Comparison of ENCODE assay signal across 9 mouse cellular contexts in the genomic region with DNA sequence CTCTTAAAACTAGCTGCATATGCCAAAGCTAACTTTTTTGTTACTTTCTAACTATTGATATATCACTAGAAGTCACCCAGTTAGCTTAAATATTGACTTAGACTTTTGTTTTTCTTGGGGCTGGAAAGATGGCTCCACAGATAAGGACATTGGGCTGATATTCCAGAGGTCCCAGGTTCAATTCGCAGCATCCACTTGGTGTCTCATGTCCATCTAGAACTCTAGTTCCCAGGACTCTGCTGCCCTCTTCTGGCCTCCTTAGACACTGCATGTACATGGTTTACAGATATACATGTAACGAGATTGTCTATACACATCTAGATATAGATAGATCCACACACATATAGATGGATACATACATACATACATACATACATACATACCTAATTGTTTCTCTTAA. TPM values are rescaled to one million over a fixed set of nuclear protein-coding genes. Genes with fewer than 3 reads are reported as not detected.
DNase-seq lines count a peak whose midpoint lies in the region; ATAC-seq and TF ChIP-seq lines count a peak whose summit lies in the region.
"Had no signal": no experiment of that assay in that cellular context is flagged by ENCODE, and none has a peak within 500 bp of the region (broad histone marks: within the 10 kb centered on the region; RNA-seq: fewer than 3 reads in every experiment).

No protein-coding gene starts in this region.

- H3K27me3 ChIP-seq in heart, postnatal 0 days (ENCODE audit: control insufficient read depth, insufficient read depth, low read length) = no peaks in the 10 kb centered on the region
- no peaks in the 10 kb centered on the region for H3K27me3 ChIP-seq in heart, embryonic 10.5 days (ENCODE audit: insufficient read depth, poor library complexity, severe bottlenecking)
- H3K27me3 ChIP-seq in neural tube, embryonic 11.5 days (ENCODE audit: control insufficient read depth, insufficient read depth, low read length) = no peaks in the 10 kb centered on the region
- H3K27me3 ChIP-seq: embryonic facial prominence, embryonic 13.5 days had no signal

- H3K4me1 ChIP-seq in heart, postnatal 0 days (ENCODE audit: control insufficient read depth, insufficient read depth) = no peaks in the 10 kb centered on the region
- H3K4me1 ChIP-seq in heart, embryonic 10.5 days = peaks cover 5% of the 10 kb centered on the region; the same call in 1 of the 2 replicates
- no peaks in the 10 kb centered on the region for H3K4me1 ChIP-seq in neural tube, embryonic 11.5 days (ENCODE audit: control insufficient read depth, insufficient read depth, low read length)

- H3K36me3 ChIP-seq in heart, postnatal 0 days (replicated peaks; ENCODE audit: control insufficient read depth, insufficient read depth, low read length) = peaks cover 6% of the 10 kb centered on the region; the same call in 1 of the 2 replicates
- H3K36me3 ChIP-seq in heart, embryonic 10.5 days = peaks cover 28% of the 10 kb centered on the region
- no peaks in the 10 kb centered on the region for H3K36me3 ChIP-seq in neural tube, embryonic 11.5 days (ENCODE audit: control insufficient read depth, insufficient read depth, low read length)

- no peak for TF ChIP-seq EP300 in heart, postnatal 0 days (IDR thresholded peaks at IDR 0.05; ENCODE audit: low read depth)

- peak; percentile 50 for TF ChIP-seq CTCF in heart, postnatal 0 days (IDR thresholded peaks at IDR 0.05; ENCODE audit: low read depth)

- ATAC-seq in heart, postnatal 0 days (ENCODE audit: insufficient read depth, low read depth) = no peak
- ATAC-seq in neural tube, embryonic 11.5 days (ENCODE audit: insufficient read depth, low FRiP score, low TSS enrichment) = no peak

- H3K4me2 ChIP-seq in heart, postnatal 0 days (ENCODE audit: low read depth, low read length) = no peak overlapping the region
- H3K4me2 ChIP-seq in neural tube, embryonic 11.5 days (ENCODE audit: low read depth) = no peak overlapping the region
- H3K4me2 ChIP-seq: embryonic facial prominence, embryonic 13.5 days had no signal

- no peaks in the 10 kb centered on the region for H3K9me3 ChIP-seq in heart, postnatal 0 days (replicated peaks; ENCODE audit: control insufficient read depth, low read length)
- H3K9me3 ChIP-seq in heart, embryonic 10.5 days = no peaks in the 10 kb centered on the region
- no peaks in the 10 kb centered on the region for H3K9me3 ChIP-seq in neural tube, embryonic 11.5 days (ENCODE audit: control insufficient read depth, low read length)
- H3K9me3 ChIP-seq: embryonic facial prominence, embryonic 13.5 days had no signal

- DNase-seq in heart, postnatal 0 days (ENCODE audit: low spot score) = peak; percentile 4
- DNase-seq in heart, embryonic 10.5 days (ENCODE audit: low spot score) = no peak
- DNase-seq in urinary bladder, postnatal 25 days (ENCODE audit: low spot score) = peak; percentile 49
- DNase-seq in urinary bladder, adult 18-20 months (ENCODE audit: low spot score in 2 of 2) = no peak
- DNase-seq in cerebellum, adult 8-10 months = peak; percentile 16
- DNase-seq in kidney, adult 9 months = peak; percentile 68
- peak; percentile 46 for DNase-seq in neural tube, embryonic 11.5 days (ENCODE audit: low spot score)
- DNase-seq in frontal cortex, postnatal 14 days (ENCODE audit: low spot score in 2 of 2) = no peak

- WGBS in heart, postnatal 0 days = 77% methylated on average over 2 of the region's 2 CpGs
- 80% methylated on average over 2 of the region's 2 CpGs for WGBS in heart, embryonic 10.5 days
- 75% methylated on average over 2 of the region's 2 CpGs for WGBS in neural tube, embryonic 11.5 days

- no peak overlapping the region for H3K4me3 ChIP-seq in heart, postnatal 0 days (ENCODE audit: low read depth, low read length)
- H3K4me3 ChIP-seq in heart, embryonic 10.5 days = no peak overlapping the region
- H3K4me3 ChIP-seq in neural tube, embryonic 11.5 days (ENCODE audit: low read depth, low read length) = no peak overlapping the region
- H3K4me3 ChIP-seq: embryonic facial prominence, embryonic 13.5 days had no signal

- H3K9ac ChIP-seq in heart, postnatal 0 days (replicated peaks; ENCODE audit: low read depth, low read length) = no peak overlapping the region
- no peak overlapping the region for H3K9ac ChIP-seq in neural tube, embryonic 11.5 days (ENCODE audit: low read length)
- H3K9ac ChIP-seq: embryonic facial prominence, embryonic 13.5 days had no signal

- no peak overlapping the region for H3K27ac ChIP-seq in heart, postnatal 0 days (ENCODE audit: low read depth)
- H3K27ac ChIP-seq in heart, embryonic 10.5 days = no peak overlapping the region
- no peak overlapping the region for H3K27ac ChIP-seq in neural tube, embryonic 11.5 days (ENCODE audit: low read depth, low read length)
- H3K27ac ChIP-seq: embryonic facial prominence, embryonic 13.5 days had no signal

RNA-seq across cellular contexts. Expression of a gene that starts 4.4 kb away (rescaled TPM):
- total RNA-seq in heart, postnatal 0 days (2014; rRNA removed; ENCODE audit: low replicate concordance) = 3.7 and 7.7 TPM in 2 replicates
- 7.7 and 7.9 TPM in 2 replicates for polyA plus RNA-seq in heart, postnatal 0 days (2015; fragmentation: Nextera tagmentation; extraction: Ambion mirVana)
- 16.9 and 21.5 TPM in 2 replicates for polyA plus RNA-seq in heart, embryonic 10.5 days (2016; fragmentation: Nextera tagmentation; extraction: Ambion mirVana)
- 15.1 and 19.0 TPM in 2 replicates for polyA plus RNA-seq in neural tube, embryonic 11.5 days (2014; fragmentation: Nextera tagmentation; extraction: Ambion mirVana)

Comparison
In these comparisons a context has a peak if more than half of its experiments do, and no peak if none do; other contexts are left out.
1. DNase-seq: peak in heart, postnatal 0 days (single experiment), urinary bladder, postnatal 25 days (single experiment), cerebellum, adult 8-10 months (single experiment), kidney, adult 9 months (single experiment) and neural tube, embryonic 11.5 days (single experiment); none in heart, embryonic 10.5 days (single experiment), urinary bladder, adult 18-20 months (0 of 2) and frontal cortex, postnatal 14 days (0 of 2).